Mouse (Mus musculus) brain, embryonic 14.5 days (tissue): ENCODE results near the gene Cpb2.

Source experiments
- CTCF ChIP-seq: fragments of 200-500 bp; IDR thresholded peaks from 2 replicates; pipeline ENCODE4 v1.5.1; 2012; ENCODE audit warnings: inconsistent platforms, mild to moderate bottlenecking, moderate library complexity, borderline replicate concordance; ENCODE audit not compliant: insufficient read depth, insufficient read length; ENCODE audit errors: extremely low read depth
- POLR2A ChIP-seq: fragments of 200-500 bp; IDR thresholded peaks from 2 replicates; pipeline ENCODE4 v1.6.1; 2012; ENCODE audit warnings: mild to moderate bottlenecking, inconsistent platforms, borderline replicate concordance; ENCODE audit not compliant: poor library complexity, insufficient read depth, insufficient read length, severe bottlenecking; ENCODE audit errors: extremely low read depth

GRCm38 (mm10) chr14:75218843-75219242, 23.2 kb upstream of the Cpb2 start:
- no peak for TF ChIP-seq POLR2A
- no peak for TF ChIP-seq CTCF
